Mouse (Mus musculus) neural tube, embryonic 11.5 days (tissue): ENCODE measurements around the gene Slc38a1. TPM values are rescaled to one million over a fixed set of nuclear protein-coding genes. Genes with fewer than 3 reads are reported as not detected.

Experiments
- ATAC-seq: fragments of 200-750 bp; cut with Nextera tagmentation; 2 replicates; pipeline ENCODE4 v1.8.0; 2017; ENCODE audit warnings: moderate number of reproducible peaks, mild to moderate bottlenecking, moderate TSS enrichment, moderate library complexity; ENCODE audit not compliant: insufficient read depth, low FRiP score, low TSS enrichment
- DNase-seq: peaks from one replicate; pipeline ENCODE4 v3.0.0-alpha.2; 2015; ENCODE audit warnings: low spot score
- H3K27ac ChIP-seq: fragments of 300-500 bp; sonication (generic); 2 replicates; pipeline ENCODE4 v1.5.1; 2014; ENCODE audit warnings: low read depth, mild to moderate bottlenecking, low read length
- H3K27me3 ChIP-seq: fragments of 300-500 bp; sonication (generic); 2 replicates; pipeline ENCODE4 v1.6.1; 2014; ENCODE audit warnings: mild to moderate bottlenecking, low read length, mixed read lengths; ENCODE audit not compliant: control insufficient read depth, insufficient read depth
- H3K36me3 ChIP-seq: fragments of 300-500 bp; sonication (generic); 2 replicates; pipeline ENCODE4 v1.6.1; 2014; ENCODE audit warnings: mild to moderate bottlenecking, low read length, moderate library complexity, mixed read lengths; ENCODE audit not compliant: control insufficient read depth, insufficient read depth
- H3K4me1 ChIP-seq: fragments of 300-500 bp; sonication (generic); 2 replicates; pipeline ENCODE4 v1.6.1; 2014; ENCODE audit warnings: low read length, mixed read lengths; ENCODE audit not compliant: control insufficient read depth, insufficient read depth
- H3K4me2 ChIP-seq: fragments of 300-500 bp; sonication (generic); 2 replicates; pipeline ENCODE4 v1.6.1; 2014; ENCODE audit warnings: low read depth, mild to moderate bottlenecking, moderate library complexity
- H3K4me3 ChIP-seq: fragments of 300-500 bp; sonication (generic); 2 replicates; pipeline ENCODE4 v1.5.1; 2014; ENCODE audit warnings: low read depth, low read length
- H3K9ac ChIP-seq: fragments of 300-500 bp; sonication (generic); 2 replicates; pipeline ENCODE4 v1.6.1; 2014; ENCODE audit warnings: mild to moderate bottlenecking, low read length
- H3K9me3 ChIP-seq: fragments of 300-500 bp; sonication (generic); 2 replicates; pipeline ENCODE4 v1.6.1; 2016; ENCODE audit warnings: low read length; ENCODE audit not compliant: control insufficient read depth
- WGBS: fragments of 180-500 bp; shearing (Covaris S2); extraction: QIAGEN DNeasy Blood & Tissue Kit; methylation state at CpG from one replicate; pipeline ENCODE4 v1.1.7; 2014; 5-methylcytosine and 5-hydroxymethylcytosine counted together
- polyA plus RNA-seq: library from polyadenylated mRNA; unstranded; fragments of >200 nt; fragmentation: Nextera tagmentation; extraction: Ambion mirVana; gene quantifications from 2 replicates; pipeline ENCODE4 v1.2.1, GENCODE M21; 2014

Gene Slc38a1
- polyA plus RNA-seq, 1 experiment from 2014 or later: 124 TPM

DNA sequence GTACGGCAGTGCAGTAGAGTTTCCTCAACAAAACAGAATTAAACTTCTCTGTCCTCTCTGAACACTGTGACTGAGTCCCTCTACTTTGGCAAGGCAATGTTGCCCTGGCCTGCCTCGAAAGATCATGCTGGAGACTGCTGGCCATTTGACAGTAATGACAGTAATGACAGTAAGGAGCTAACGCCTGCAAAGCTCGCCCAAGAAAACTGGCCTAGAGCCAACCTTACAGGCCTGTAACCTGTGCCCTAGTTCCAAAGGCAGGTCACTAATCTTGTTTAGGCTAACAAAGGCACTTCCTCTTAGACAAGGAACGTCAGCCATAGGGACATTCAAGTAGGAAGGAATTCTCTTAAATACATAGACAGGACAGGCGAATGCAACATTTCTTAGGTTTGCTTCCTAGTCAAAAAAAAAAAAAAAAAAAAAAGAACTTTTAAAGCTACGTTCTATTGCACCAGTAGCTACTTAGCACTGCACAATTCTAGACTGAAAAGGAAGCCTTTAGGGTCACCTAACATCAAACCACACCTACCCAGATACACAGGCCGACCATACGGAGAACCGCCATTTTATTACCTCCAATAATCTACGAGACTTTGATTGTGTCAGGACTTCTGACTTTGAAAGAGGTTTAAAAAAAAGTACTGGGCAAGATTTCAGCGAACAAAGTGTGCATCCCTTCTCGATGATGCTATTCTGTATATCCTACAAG lies 74.3 kb downstream of the Slc38a1 start:
- Histone ChIP-seq H3K4me2 (no peak overlapping the region), H3K27me3 (no peaks in the 10 kb centered on the region), H3K4me1 (no peaks in the 10 kb centered on the region), H3K27ac (no peak overlapping the region), H3K36me3 (no peaks in the 10 kb centered on the region; the same call in 1 of the 2 replicates), H3K4me3 (no peak overlapping the region), H3K9me3 (no peaks in the 10 kb centered on the region), H3K9ac (no peak overlapping the region)
- ATAC-seq: no peak
- 80% methylated on average over 13 of the region's 13 CpGs for WGBS
- DNase-seq: no peak

DNA sequence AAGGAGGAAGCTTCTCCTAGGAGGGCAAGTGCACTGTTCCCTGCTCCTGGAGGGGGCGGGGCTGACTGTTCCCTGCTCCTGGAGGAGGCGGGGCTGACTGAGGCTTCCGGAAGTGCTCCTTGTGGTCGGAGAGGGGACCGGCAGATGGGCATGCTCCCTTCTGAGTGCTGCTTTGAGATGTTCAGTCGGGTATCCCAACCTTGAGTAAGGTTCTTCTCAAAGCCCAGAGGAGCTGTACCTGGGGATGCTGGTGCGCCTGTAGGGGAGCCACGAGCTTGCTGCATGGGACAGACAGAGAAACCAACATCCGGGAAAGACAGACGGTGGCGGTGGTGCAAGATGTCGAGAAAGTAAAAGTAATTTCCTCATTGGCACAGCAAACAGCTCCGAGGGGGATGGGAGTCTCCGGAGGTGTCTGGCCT lies 75.9 kb downstream of the Slc38a1 start:
- peak overlapping the region; percentile 55 for H3K9ac ChIP-seq
- no peaks in the 10 kb centered on the region for H3K4me1 ChIP-seq
- DNase-seq (peak; percentile 72), ATAC-seq (peak; percentile 53; the same call in 1 of the 2 replicates)
- H3K9me3 ChIP-seq: no peaks in the 10 kb centered on the region
- no peak overlapping the region for H3K27ac ChIP-seq
- peak overlapping the region; percentile 55 for H3K4me2 ChIP-seq
- WGBS: 7% methylated on average over 14 of the region's 14 CpGs
- H3K4me3 ChIP-seq: peak overlapping the region; percentile 32
- H3K27me3 ChIP-seq: no peaks in the 10 kb centered on the region
- H3K36me3 ChIP-seq: no peaks in the 10 kb centered on the region

DNA sequence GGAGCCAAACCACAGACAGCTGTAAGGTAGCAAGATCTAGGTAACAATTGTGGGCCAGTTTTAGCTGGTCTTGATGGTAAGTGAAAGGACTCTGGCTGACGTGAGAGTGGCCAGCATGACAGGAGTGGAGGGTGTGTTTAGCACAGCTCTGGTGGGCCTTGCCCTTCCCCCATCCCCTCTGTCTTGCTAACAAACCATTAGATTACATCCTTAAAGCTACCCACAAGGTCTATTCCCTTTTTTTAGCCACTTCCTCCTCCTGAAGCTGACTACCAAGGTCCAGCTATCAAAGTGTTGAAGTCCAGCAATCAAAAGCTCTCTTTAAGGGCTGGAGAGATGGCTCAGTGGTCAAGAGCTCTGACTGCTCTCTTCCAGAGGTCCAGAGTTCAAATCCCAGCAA lies 78.9 kb downstream of the Slc38a1 start:
- H3K4me1 ChIP-seq: no peaks in the 10 kb centered on the region
- H3K4me2 ChIP-seq: no peak overlapping the region
- H3K9me3 ChIP-seq: no peaks in the 10 kb centered on the region
- H3K36me3 ChIP-seq: no peaks in the 10 kb centered on the region
- no peaks in the 10 kb centered on the region for H3K27me3 ChIP-seq
- no peak overlapping the region for H3K9ac ChIP-seq
- H3K4me3 ChIP-seq: no peak overlapping the region
- no peak overlapping the region for H3K27ac ChIP-seq
- DNase-seq: no peak
- ATAC-seq: no peak
- WGBS: 76% methylated on average over 1 of the region's 1 CpGs

DNA sequence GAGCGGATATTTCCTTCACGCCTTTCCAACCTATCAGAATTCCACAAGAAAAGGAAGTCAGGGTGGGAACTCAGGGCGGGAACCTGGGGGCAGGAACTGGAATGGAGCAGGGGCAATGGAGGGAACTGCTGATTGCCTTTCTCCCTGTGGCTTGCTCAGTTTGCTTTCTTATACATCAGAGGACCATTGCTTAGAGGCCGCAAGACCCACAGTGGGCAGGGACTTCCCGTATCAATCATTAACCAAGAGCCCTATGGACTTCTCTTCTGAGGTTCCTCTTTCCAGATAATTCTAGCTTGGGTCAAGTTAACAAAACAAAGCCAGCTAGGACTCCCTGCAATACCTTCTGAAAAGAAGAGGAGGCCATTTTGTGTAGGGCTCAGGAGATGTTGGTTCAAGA lies 80.2 kb downstream of the Slc38a1 start:
- no peak overlapping the region for H3K9ac ChIP-seq
- DNase-seq: no peak
- no peaks in the 10 kb centered on the region for H3K9me3 ChIP-seq
- H3K4me3 ChIP-seq: no peak overlapping the region
- H3K4me2 ChIP-seq: no peak overlapping the region
- H3K4me1 ChIP-seq: no peaks in the 10 kb centered on the region
- no peaks in the 10 kb centered on the region for H3K36me3 ChIP-seq
- no peak overlapping the region for H3K27ac ChIP-seq
- no peak for ATAC-seq
- H3K27me3 ChIP-seq: no peaks in the 10 kb centered on the region
- WGBS: 96% methylated on average over 5 of the region's 5 CpGs

DNA sequence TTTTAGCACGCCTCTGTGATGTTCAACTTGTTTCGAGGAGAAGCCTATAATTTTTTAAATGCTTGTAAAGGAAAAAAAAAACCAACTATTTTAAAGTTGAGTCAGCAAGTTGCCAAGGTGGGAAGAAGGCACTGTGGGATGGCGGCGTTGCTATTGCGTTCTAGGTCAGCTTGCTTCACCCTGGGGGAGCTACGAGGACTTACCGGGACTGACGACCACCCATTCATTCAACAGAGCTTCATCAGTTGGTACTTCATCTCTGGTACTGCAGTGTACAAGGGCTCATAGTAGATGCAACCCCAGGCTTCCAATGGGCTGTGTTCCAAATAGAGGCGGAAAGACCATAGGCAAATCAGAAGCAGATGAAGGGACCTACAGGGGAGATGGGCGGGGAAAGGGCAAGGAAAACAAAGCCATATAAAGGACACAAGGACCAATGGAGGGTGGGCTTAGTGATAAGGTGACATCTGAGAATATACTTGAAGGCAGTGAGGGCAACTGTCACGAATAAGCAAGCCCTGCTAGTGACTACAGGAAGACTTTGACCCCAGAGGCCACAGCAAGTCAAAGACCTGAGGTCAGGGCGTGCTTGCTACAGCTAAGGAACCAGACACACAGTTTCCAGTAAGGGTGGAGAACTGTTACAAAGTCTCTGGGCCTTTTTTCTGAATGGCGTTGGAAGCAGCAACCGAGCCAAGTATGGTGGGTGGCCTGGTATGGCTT lies 82.0 kb downstream of the Slc38a1 start:
- ATAC-seq: no peak
- no peak overlapping the region for H3K27ac ChIP-seq
- WGBS: 96% methylated on average over 14 of the region's 14 CpGs

DNA sequence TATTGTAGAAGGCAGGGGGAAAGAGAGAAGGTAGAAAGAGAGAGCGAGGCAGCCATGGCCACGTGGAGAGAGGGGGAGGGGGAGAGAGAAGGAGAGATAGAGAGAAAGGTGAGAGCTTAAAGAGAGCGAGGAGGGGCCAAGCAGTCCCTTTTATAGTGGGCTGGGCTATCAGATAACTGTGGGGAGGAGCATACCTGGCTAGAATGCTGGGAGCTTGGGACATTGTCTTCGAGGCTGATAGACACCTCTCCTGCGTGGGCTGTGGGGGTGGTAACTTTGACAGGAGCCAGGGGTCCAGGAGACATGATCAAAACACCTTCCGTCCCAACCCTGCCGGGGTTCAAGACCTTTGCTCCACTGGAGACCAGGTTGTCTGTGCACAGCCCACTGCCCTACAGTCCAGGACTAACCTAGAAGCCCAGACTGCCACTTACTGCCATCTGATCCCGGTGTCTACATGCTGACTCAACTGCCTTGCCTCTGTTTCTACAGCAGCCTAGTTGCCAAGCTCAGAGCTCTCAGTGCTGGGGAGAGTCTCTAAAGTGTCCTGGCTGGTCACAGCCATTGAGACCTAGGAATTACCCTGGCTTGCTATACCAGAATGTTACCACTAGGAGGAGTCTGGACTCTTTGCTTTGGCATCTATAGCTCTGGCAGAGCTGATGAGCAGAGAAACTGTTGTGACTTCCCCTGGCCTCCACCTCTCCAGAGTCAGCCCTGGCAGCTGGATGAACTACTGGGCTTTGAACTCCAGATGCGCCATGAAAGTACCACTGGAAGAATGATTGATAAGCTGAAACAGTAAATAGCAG lies 90.9 kb downstream of the Slc38a1 start:
- Histone ChIP-seq H3K27me3 (no peaks in the 10 kb centered on the region), H3K4me3 (no peak overlapping the region), H3K4me1 (no peaks in the 10 kb centered on the region), H3K9ac (no peak overlapping the region), H3K36me3 (no peaks in the 10 kb centered on the region), H3K27ac (no peak overlapping the region), H3K9me3 (no peaks in the 10 kb centered on the region), H3K4me2 (no peak overlapping the region)
- WGBS: 66% methylated on average over 9 of the region's 9 CpGs
- peak; percentile 46 for DNase-seq
- peak; percentile 38; the same call in 1 of the 2 replicates for ATAC-seq

More for the DNA sequence above, 82.0 kb downstream of the Slc38a1 start:
- Histone ChIP-seq H3K4me1 (no peaks in the 10 kb centered on the region), H3K27me3 (no peaks in the 10 kb centered on the region), H3K9me3 (no peaks in the 10 kb centered on the region), H3K36me3 (no peaks in the 10 kb centered on the region), H3K4me3 (no peak overlapping the region), H3K9ac (no peak overlapping the region), H3K4me2 (no peak overlapping the region)
- DNase-seq: no peak

DNA sequence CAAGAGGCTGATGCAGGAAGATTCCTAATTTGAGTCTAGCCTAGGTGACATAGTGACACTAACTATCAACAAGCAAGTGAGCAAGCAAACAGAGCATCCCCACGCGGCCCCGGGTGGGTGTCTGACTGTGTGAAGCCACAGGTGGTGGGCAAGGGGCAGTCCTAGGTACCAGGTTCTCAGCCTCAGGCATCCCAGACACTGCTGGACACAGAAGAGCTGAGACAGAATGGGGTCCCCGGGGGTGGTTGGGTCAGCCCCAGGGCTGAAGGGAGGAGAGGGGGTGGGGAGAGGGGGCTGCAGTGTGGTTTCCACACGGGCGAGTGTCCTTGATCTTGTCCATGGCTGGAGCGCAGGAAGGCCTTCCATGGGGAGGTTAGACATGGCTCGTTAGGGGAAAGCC lies 91.6 kb downstream of the Slc38a1 start:
- Histone ChIP-seq H3K4me2 (no peak overlapping the region), H3K9ac (no peak overlapping the region), H3K9me3 (no peaks in the 10 kb centered on the region), H3K4me1 (no peaks in the 10 kb centered on the region), H3K4me3 (no peak overlapping the region), H3K27ac (no peak overlapping the region), H3K36me3 (no peaks in the 10 kb centered on the region), H3K27me3 (no peaks in the 10 kb centered on the region)
- ATAC-seq (no peak), DNase-seq (no peak)
- WGBS: 91% methylated on average over 8 of the region's 8 CpGs

DNA sequence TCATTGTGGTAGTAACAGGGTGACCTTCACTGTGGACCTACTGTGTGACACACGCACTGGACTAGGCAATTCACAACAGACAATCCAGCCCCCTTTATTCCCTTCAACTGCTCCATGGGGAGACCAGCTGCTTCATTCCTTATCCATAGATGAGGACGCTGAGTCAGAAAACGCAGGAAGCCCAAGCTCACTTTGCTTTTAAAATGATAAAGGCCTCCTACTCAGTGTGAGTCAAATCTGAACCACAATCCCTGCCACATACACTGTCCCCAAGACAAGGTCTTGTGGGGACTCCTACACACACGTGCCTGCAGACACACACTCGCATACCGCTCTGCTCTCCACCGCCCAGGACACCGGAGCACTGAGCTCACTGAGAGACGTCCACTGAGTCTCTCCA lies 94.3 kb downstream of the Slc38a1 start:
- Histone ChIP-seq H3K36me3 (no peaks in the 10 kb centered on the region), H3K9me3 (no peaks in the 10 kb centered on the region), H3K4me3 (no peak overlapping the region), H3K4me2 (no peak overlapping the region), H3K27me3 (no peaks in the 10 kb centered on the region), H3K4me1 (no peaks in the 10 kb centered on the region), H3K9ac (no peak overlapping the region), H3K27ac (no peak overlapping the region)
- ATAC-seq (no peak), DNase-seq (no peak)
- WGBS: 86% methylated on average over 9 of the region's 9 CpGs
